Mouse (Mus musculus) CH12.LX (cell line): ENCODE results near the gene Arhgap31.

ENCODE experiments used
- CTCF ChIP-seq, 2 experiments: IDR thresholded peaks in 1 of 2; conservative IDR thresholded peaks in 1 of 2; 2 replicates each; pipeline ENCODE4 v1.5.1; 2011 to 2012; ENCODE audit warnings: low read depth in 2 of 2, low read length in 2 of 2, improper control_type of control experiment in 1 of 2, inconsistent platforms in 1 of 2, mild to moderate bottlenecking in 1 of 2, moderate library complexity in 1 of 2
- EP300 ChIP-seq: IDR thresholded peaks from 2 replicates; pipeline ENCODE4 v1.6.1; 2011; ENCODE audit warnings: low read length, improper control_type of control experiment
- HCFC1 ChIP-seq: IDR thresholded peaks from 2 replicates; pipeline ENCODE4 v1.6.1; 2012; ENCODE audit warnings: low read depth, mild to moderate bottlenecking, inconsistent platforms, low read length, improper control_type of control experiment
- IRF4 ChIP-seq: IDR thresholded peaks from 2 replicates; pipeline ENCODE4 v1.6.1; 2014; ENCODE audit warnings: low read depth, mild to moderate bottlenecking, inconsistent platforms, low read length, improper control_type of control experiment
- JUND ChIP-seq: conservative IDR thresholded peaks from 2 replicates; pipeline ENCODE4 v1.6.1; 2011; ENCODE audit warnings: low read depth, low read length, improper control_type of control experiment
- MAX ChIP-seq: IDR thresholded peaks from 2 replicates; pipeline ENCODE4 v1.6.1; 2011; ENCODE audit warnings: low read length, improper control_type of control experiment
- MEF2A ChIP-seq: IDR thresholded peaks from 2 replicates; pipeline ENCODE4 v1.6.1; 2014; ENCODE audit warnings: low read depth, mild to moderate bottlenecking, inconsistent platforms, low read length, improper control_type of control experiment, borderline replicate concordance
- PAX5 ChIP-seq: IDR thresholded peaks from 2 replicates; pipeline ENCODE4 v1.6.1; 2012; ENCODE audit warnings: low read length, inconsistent platforms, mixed read lengths
- POLR2A ChIP-seq: IDR thresholded peaks from 2 replicates; pipeline ENCODE4 v1.6.1; 2011; ENCODE audit warnings: low read depth, mild to moderate bottlenecking, improper control_type of control experiment, low read length
- SIN3A ChIP-seq: IDR thresholded peaks from 2 replicates; pipeline ENCODE4 v1.6.1; 2012; ENCODE audit warnings: low read length, improper control_type of control experiment, inconsistent platforms
- ZMIZ1 ChIP-seq: IDR thresholded peaks from 2 replicates; pipeline ENCODE4 v1.6.1; 2012; ENCODE audit warnings: low read depth, mild to moderate bottlenecking, inconsistent platforms, low read length, improper control_type of control experiment
- ZNF384 ChIP-seq: IDR thresholded peaks from 2 replicates; pipeline ENCODE4 v1.6.1; 2012; ENCODE audit warnings: low read depth, low read length, improper control_type of control experiment, inconsistent platforms

DNA sequence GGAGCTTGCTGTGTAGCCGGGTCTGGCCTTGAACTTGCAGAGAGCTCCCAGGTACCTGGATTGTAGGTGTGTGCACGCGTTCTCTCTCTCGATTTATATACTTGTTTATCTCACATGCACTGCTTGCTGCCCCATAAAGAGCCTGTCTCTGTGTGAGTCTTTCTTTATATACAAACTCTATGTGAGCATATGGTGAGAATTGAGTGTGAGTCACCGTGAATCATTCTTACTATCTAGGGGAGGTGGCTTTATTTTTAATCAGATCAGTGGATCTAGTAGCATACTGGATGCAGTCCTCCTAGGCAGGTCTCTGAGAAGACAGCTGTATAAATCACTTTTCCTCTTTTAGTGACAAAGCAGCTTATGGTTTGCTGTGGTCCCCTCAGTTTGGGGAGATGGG, 144.9 kb downstream of the Arhgap31 start:
- no peak for TF ChIP-seq JUND
- no peak for TF ChIP-seq EP300
- TF ChIP-seq MAX, result no peak
- no peak for TF ChIP-seq POLR2A
- no peak for TF ChIP-seq SIN3A
- TF ChIP-seq IRF4, result no peak
- TF ChIP-seq ZNF384, result no peak
- TF ChIP-seq MEF2A, result no peak
- TF ChIP-seq CTCF (conservative IDR thresholded peaks at IDR 0.05 in 1 of 2, IDR thresholded peaks at IDR 0.05 in 1 of 2; ENCODE audit: low read depth in 2 of 2, low read length in 2 of 2), result no peak
- TF ChIP-seq HCFC1, result no peak
- TF ChIP-seq ZMIZ1, result no peak
- TF ChIP-seq PAX5, result no peak
